Mouse (Mus musculus) liver, postnatal 0 days (tissue): ENCODE measurements around the gene Olfr69.

ENCODE experiments used
- CTCF ChIP-seq: sonication (generic); IDR thresholded peaks from 2 replicates; pipeline ENCODE4 v1.5.1; 2016; ENCODE audit warnings: antibody characterized with exemption, low read depth
- EP300 ChIP-seq: IDR thresholded peaks from 2 replicates; pipeline ENCODE4 v1.6.1; 2016; ENCODE audit warnings: antibody characterized with exemption, low read depth, mild to moderate bottlenecking

- TF ChIP-seq CTCF (no peak), EP300 (peak; percentile 75)
Measured at GRCm38 (mm10) chr7:103812174-103812573, 40.8 kb upstream of the Olfr69 start.
